Mouse (Mus musculus) heart, embryonic 16.5 days (tissue): Measurements from ENCODE around the gene 4921517D22Rik. TPM values are rescaled to one million over a fixed set of nuclear protein-coding genes. Genes with fewer than 3 reads are reported as not detected.

Experiments
- ATAC-seq: fragments of 200-750 bp; cut with Nextera tagmentation; replicated peaks from 2 replicates; pipeline ENCODE4 v1.8.0; 2017; ENCODE audit warnings: moderate number of reproducible peaks; ENCODE audit not compliant: insufficient read depth, low FRiP score; ENCODE audit errors: extremely low read depth
- H3K27ac ChIP-seq: fragments of 300-500 bp; sonication (generic); 2 replicates; pipeline ENCODE4 v1.5.1; 2014; ENCODE audit warnings: mild to moderate bottlenecking, low read length, control low read depth, moderate library complexity
- H3K27me3 ChIP-seq: fragments of 300-500 bp; sonication (generic); 2 replicates; pipeline ENCODE4 v1.6.1; 2014; ENCODE audit warnings: low read length, mixed read lengths; ENCODE audit not compliant: control insufficient read depth, insufficient read depth
- H3K36me3 ChIP-seq: fragments of 300-500 bp; sonication (generic); 2 replicates; pipeline ENCODE4 v1.6.1; 2014; ENCODE audit not compliant: control insufficient read depth, insufficient read depth
- H3K4me1 ChIP-seq: fragments of 300-500 bp; sonication (generic); 2 replicates; pipeline ENCODE4 v1.6.1; 2014; ENCODE audit warnings: low read length, mixed read lengths; ENCODE audit not compliant: control insufficient read depth, insufficient read depth
- H3K4me2 ChIP-seq: fragments of 300-500 bp; sonication (generic); 2 replicates; pipeline ENCODE4 v1.6.1; 2014; ENCODE audit warnings: low read depth, mild to moderate bottlenecking, control low read depth, low read length
- H3K4me3 ChIP-seq: fragments of 300-500 bp; sonication (generic); 2 replicates; pipeline ENCODE4 v1.5.1; 2014; ENCODE audit warnings: mild to moderate bottlenecking, control low read depth, low read length
- H3K9ac ChIP-seq: fragments of 300-500 bp; sonication (generic); 2 replicates; pipeline ENCODE4 v1.6.1; 2014; ENCODE audit warnings: low read length, control low read depth
- H3K9me3 ChIP-seq: fragments of 300-500 bp; sonication (generic); replicated peaks from 2 replicates; pipeline ENCODE4 v1.6.1; 2016; ENCODE audit warnings: low read length; ENCODE audit not compliant: control insufficient read depth
- WGBS: fragments of 180-500 bp; shearing (Covaris S2); extraction: QIAGEN DNeasy Blood & Tissue Kit; methylation state at CpG from one replicate; pipeline ENCODE4 v1.1.7; 2014; 5-methylcytosine and 5-hydroxymethylcytosine counted together
- polyA plus RNA-seq: library from polyadenylated mRNA; unstranded; fragments of >200 nt; fragmentation: Nextera tagmentation; extraction: Ambion mirVana; gene quantifications from 2 replicates; pipeline ENCODE4 v1.2.1, GENCODE M21; 2015

4921517D22Rik gene
- polyA plus RNA-seq, 1 experiment from 2014 or later: not detected

- no peak overlapping the region for H3K4me3 ChIP-seq
- WGBS: 19% methylated on average over 7 of the region's 7 CpGs
- H3K27me3 ChIP-seq: no peaks in the 10 kb centered on the region
- H3K9ac ChIP-seq: no peak overlapping the region
- H3K4me1 ChIP-seq: peaks cover 3% of the 10 kb centered on the region
- no peaks in the 10 kb centered on the region for H3K36me3 ChIP-seq
- H3K27ac ChIP-seq: no peak overlapping the region
- H3K4me2 ChIP-seq: 0 out of 2 replicates have a peak overlapping the region, but pooled peaks have one; percentile 11
- H3K9me3 ChIP-seq: no peaks in the 10 kb centered on the region
- ATAC-seq: no peak
Observed at GRCm38 (mm10) chr13:59682629-59683028, 11.3 kb downstream of the 4921517D22Rik start.

- Histone ChIP-seq H3K27me3 (no peaks in the 10 kb centered on the region), H3K4me2 (no peak overlapping the region), H3K36me3 (no peaks in the 10 kb centered on the region), H3K27ac (no peak overlapping the region), H3K9ac (no peak overlapping the region), H3K4me3 (no peak overlapping the region), H3K4me1 (no peaks in the 10 kb centered on the region), H3K9me3 (no peaks in the 10 kb centered on the region)
- 58% methylated on average over 4 of the region's 4 CpGs for WGBS
- no peak for ATAC-seq
Observed at GRCm38 (mm10) chr13:59679908-59680307, 14.0 kb downstream of the 4921517D22Rik start.

GRCm38 (mm10) chr13:59679306-59679705 lies 14.6 kb downstream of the 4921517D22Rik start:
- H3K4me1 ChIP-seq: peaks cover 3% of the 10 kb centered on the region
- no peak overlapping the region for H3K27ac ChIP-seq
- no peaks in the 10 kb centered on the region for H3K27me3 ChIP-seq
- H3K9me3 ChIP-seq: no peaks in the 10 kb centered on the region
- no peak overlapping the region for H3K4me2 ChIP-seq
- WGBS: 46% methylated on average over 4 of the region's 4 CpGs
- no peak for ATAC-seq
- H3K9ac ChIP-seq: no peak overlapping the region
- H3K36me3 ChIP-seq: no peaks in the 10 kb centered on the region
- H3K4me3 ChIP-seq: no peak overlapping the region

GRCm38 (mm10) chr13:59676316-59677229 lies 17.3 kb downstream of the 4921517D22Rik start:
- H3K9ac ChIP-seq: no peak overlapping the region
- H3K27ac ChIP-seq: no peak overlapping the region
- 69% methylated on average over 12 of the region's 12 CpGs for WGBS
- H3K36me3 ChIP-seq: no peaks in the 10 kb centered on the region; the same call in 1 of the 2 replicates
- H3K4me2 ChIP-seq: no peak overlapping the region
- no peaks in the 10 kb centered on the region for H3K9me3 ChIP-seq
- H3K27me3 ChIP-seq: no peaks in the 10 kb centered on the region
- no peak overlapping the region for H3K4me3 ChIP-seq
- peaks cover 10% of the 10 kb centered on the region for H3K4me1 ChIP-seq
- ATAC-seq: no peak

- Histone ChIP-seq H3K4me2 (peak within 1 kb of the TSS; percentile 80), H3K4me1 (peaks cover 10% of the 10 kb centered on the region), H3K4me3 (peak within 1 kb of the TSS; percentile 63), H3K36me3 (no peaks in the 10 kb centered on the region; the same call in 1 of the 2 replicates), H3K27ac (peak within 1 kb of the TSS; percentile 49), H3K27me3 (no peaks in the 10 kb centered on the region), H3K9me3 (no peaks in the 10 kb centered on the region), H3K9ac (peak within 1 kb of the TSS; percentile 71)
- under 1% methylated on average over 57 of the region's 61 CpGs for WGBS
- ATAC-seq: peak; percentile 80
Observed at GRCm38 (mm10) chr13:59675151-59676011, 18.5 kb downstream of the 4921517D22Rik start, which contains the start of gene Golm1. Golm1 (minus strand) TSS chr13:59675811.

GRCm38 (mm10) chr13:59674761-59675150 lies 19.2 kb downstream of the 4921517D22Rik start:
- no peak for ATAC-seq
- H3K27ac ChIP-seq: no peak overlapping the region

GRCm38 (mm10) chr13:59674215-59674614 lies 19.7 kb downstream of the 4921517D22Rik start:
- peak overlapping the region; percentile 71 for H3K9ac ChIP-seq

More at GRCm38 (mm10) chr13:59674761-59675150, 19.2 kb downstream of the 4921517D22Rik start:
- peak overlapping the region; percentile 80 for H3K4me2 ChIP-seq
- no peaks in the 10 kb centered on the region; the same call in 1 of the 2 replicates for H3K36me3 ChIP-seq
- 6% methylated on average over 13 of the region's 13 CpGs for WGBS
- H3K9me3 ChIP-seq: no peaks in the 10 kb centered on the region
- H3K27me3 ChIP-seq: no peaks in the 10 kb centered on the region
- peak overlapping the region; percentile 71 for H3K9ac ChIP-seq
- H3K4me3 ChIP-seq: peak overlapping the region; percentile 63
- H3K4me1 ChIP-seq: peaks cover 10% of the 10 kb centered on the region

GRCm38 (mm10) chr13:59673597-59673996 lies 20.3 kb downstream of the 4921517D22Rik start:
- no peak for ATAC-seq
- no peak overlapping the region for H3K27ac ChIP-seq
- peaks cover 14% of the 10 kb centered on the region for H3K4me1 ChIP-seq
- H3K4me2 ChIP-seq: no peak overlapping the region
- 82% methylated on average over 7 of the region's 7 CpGs for WGBS
- no peak overlapping the region for H3K4me3 ChIP-seq
- no peaks in the 10 kb centered on the region for H3K9me3 ChIP-seq
- H3K36me3 ChIP-seq: no peaks in the 10 kb centered on the region; the same call in 1 of the 2 replicates
- H3K27me3 ChIP-seq: no peaks in the 10 kb centered on the region
- H3K9ac ChIP-seq: no peak overlapping the region

More at GRCm38 (mm10) chr13:59674215-59674614, 19.7 kb downstream of the 4921517D22Rik start:
- H3K4me3 ChIP-seq: peak overlapping the region; percentile 63
- no peaks in the 10 kb centered on the region for H3K27me3 ChIP-seq
- no peak overlapping the region for H3K27ac ChIP-seq
- ATAC-seq: no peak
- H3K36me3 ChIP-seq: no peaks in the 10 kb centered on the region; the same call in 1 of the 2 replicates
- 39% methylated on average over 3 of the region's 3 CpGs for WGBS
- no peaks in the 10 kb centered on the region for H3K9me3 ChIP-seq
- peaks cover 10% of the 10 kb centered on the region for H3K4me1 ChIP-seq
- H3K4me2 ChIP-seq: peak overlapping the region; percentile 80
